Mouse (Mus musculus) liver, embryonic 14.5 days (tissue): ENCODE results near the gene Ndufa3.

Experiments
- CTCF ChIP-seq: IDR thresholded peaks from 2 replicates; pipeline ENCODE4 v1.5.1; 2016; ENCODE audit warnings: antibody characterized with exemption, low read depth, control low read depth
- EP300 ChIP-seq: IDR thresholded peaks from 2 replicates; pipeline ENCODE4 v1.6.1; 2016; ENCODE audit warnings: antibody characterized with exemption, low read depth

- TF ChIP-seq CTCF: no peak
- TF ChIP-seq EP300: no peak
Observed at GRCm38 (mm10) chr7:3617242-3617995, at the start of gene Ndufa3.
